Mouse (Mus musculus): ENCODE results near the gene Fbxo11.

Gene Fbxo11

DNA sequence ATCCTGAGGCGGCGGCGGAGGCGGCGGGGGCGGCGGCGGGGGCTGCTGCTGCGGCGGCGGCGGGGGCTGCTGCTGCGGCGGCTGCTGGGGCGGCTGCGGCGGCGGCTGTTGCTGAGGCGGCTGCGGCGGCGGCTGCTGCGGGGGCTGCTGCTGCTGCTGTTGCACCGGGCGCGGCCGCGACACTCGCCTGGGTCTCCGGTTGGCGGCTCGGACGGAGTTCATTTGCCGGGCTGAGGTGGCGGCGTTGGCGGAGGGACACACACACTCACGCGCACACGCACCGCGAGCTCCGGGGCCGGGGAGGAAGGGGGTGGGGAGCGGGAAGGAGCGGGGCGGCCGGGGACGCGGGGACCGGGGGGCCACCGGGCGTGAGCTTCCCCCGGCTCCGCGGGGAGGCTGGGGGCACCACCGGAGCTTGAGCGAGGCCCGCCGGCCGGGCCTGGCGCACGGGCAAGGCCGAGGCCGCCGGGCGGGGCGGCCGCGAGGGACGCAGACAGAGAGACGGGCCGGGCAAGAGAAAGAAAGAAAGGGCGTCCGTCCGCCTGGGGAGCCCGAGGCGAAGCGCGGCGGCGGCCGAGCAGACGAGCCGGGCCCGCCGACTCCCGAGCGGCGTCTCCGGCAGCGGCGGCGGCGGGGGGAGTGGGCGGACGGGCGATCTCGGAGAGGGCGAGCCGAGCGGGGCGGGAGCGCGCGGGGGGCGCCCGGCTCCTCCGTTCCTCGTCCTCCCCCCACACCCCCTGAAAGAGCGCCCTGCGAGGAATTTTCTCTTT, at the start of gene Fbxo11:
Gene Fbxo11 (minus strand): TSS at position 261 of the 770 bp plus-strand sequence.
- peak; percentile 19 for DNase-seq (ENCODE audit: low spot score)

DNA sequence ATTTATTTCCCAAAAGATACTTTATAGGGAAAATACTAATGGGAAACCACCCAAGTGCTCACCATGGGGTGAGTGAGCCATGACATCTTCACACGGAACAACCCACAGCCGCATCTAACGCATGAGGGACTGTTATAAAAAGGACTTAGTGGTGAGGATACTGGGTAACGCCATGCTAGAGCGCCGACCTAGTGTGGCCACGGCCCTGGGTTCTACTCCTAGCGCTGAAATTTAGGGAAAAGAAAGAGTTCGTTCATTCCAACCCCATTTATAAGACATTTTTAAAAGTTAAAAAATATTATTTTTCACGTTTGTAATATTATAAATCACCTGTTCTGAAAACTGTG, 48.8 kb upstream of the Fbxo11 start:
- DNase-seq (ENCODE audit: low spot score) = no peak

DNA sequence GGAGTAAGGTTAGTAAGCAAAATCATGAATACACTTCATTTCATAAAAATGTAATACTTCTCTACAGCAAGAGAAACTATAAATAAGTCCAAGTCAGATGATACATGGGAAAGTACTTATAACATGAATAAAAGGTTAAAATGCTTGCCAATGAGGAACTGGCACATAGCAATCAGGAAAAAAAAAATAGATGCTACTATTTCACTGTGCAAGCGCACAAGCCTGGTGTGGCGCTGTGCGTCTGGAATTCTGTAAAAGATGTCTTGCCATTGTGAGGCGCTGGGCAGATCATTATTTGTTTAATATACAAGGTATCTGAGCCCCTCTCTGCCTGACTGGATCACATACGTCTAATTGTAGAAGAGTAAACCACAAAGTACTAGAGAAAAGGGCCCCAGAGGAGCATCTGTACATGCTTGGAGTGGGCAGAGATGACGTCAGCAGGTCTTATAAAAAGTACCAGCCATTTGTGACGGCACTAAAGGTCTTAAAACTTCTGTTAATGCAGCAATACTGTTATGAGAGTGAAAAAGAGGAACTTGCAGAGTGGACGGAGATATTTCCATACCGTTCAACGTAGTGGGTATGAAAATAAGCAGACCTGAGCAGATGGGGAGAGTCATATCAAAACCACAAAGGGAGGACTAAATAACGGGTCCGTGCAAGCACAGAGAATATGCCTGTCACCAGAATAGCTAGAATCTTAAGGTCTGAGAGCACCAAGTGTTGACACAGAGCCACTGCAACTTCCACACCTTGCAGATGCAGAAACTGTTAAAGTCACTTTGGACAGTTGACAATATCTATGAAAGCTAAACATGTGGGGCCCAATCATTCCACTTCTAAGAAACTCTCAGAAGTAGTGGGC, 48.2 kb upstream of the Fbxo11 start:
- no peak for DNase-seq (ENCODE audit: low spot score)

DNA sequence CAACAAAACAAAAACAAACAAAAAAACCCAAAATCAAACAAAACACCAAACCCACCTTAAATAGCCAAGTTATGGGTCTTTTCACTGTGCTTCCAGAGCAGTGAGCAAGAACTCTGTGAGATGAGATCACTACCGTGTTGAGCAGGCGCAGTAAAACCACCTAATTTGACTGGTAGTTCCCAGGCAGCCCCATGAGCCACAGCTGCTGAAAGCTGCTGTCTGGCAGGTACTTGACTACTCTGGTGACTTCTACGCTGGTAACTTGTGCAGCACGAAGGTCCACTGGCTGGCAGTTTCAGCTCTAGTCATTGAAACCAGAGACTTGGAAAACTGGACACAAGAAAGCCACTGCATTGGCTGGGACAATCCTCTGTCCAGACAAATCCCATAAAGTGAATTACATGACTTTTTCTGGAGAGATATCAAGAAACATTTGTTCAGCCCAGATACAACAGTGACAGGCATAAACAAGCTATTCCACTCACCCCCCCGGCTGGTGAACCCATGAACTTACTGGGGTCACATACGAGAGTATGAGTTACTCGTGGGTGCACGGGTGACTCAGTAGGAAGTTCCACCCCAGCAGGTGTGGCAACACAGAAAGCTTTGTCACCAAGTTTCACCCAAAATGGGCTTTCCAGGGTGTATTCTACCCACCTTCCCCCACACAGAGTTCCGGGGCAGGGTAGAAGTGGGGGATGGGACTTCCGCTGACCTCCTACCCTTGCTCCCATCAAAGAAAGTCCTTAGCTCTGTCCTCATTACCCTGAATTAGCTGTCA, 47.0 kb upstream of the Fbxo11 start:
- no peak for DNase-seq (ENCODE audit: low spot score)

DNA sequence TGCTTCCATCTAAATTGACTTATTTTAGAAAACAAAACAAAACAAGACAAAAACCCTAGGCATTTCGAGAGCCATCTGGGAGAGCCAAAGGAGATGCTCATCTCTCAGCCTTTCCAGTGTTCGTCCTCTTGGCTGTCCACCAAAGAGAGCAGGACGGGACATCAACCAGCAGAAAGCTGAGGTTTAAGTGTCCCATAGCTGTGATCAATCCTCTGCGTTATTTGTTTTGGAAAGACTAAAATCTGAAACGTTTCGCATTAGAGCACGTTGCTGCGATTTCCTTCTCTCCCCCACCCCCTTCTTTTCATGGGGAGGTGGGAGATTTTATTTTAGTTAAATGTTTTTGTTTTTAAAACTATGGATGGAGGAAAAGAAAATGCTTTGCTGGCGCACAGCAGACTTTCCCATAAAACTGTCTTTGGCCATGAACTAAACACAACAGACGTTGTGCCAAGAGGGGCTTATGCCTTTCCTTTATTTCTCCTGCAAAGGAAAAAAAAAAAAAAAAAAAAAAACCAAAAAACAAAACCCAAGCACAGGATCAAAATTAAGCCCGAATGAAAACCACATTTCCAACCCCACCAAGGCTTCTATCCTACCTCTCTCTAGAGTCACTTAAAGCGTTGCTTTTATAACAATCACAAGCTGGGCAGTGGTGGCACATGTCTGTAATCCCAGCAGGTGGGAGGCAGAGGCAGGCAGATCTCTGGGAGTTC, 46.1 kb upstream of the Fbxo11 start:
- no peak for DNase-seq (ENCODE audit: low spot score)

DNA sequence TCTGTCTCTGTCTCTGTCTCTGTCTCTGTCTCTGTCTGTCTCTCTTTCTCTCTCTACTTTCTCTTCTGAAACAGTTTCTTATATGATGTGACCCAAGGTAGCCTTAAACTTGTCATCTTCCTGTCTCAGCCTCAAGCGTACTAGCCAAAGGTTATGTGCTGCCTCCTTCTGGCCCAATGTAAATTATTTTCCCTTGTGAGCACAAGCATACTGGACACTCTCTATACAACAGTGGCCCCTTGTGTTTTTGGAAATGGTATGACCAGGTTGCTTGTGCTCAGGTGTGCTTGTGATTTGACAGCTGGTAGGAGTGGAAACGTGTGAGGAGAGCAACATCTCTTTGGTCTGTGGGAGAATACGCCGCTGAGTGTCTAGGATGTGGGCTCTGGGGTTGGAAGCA, 42.6 kb upstream of the Fbxo11 start:
- DNase-seq (ENCODE audit: low spot score) = no peak

DNA sequence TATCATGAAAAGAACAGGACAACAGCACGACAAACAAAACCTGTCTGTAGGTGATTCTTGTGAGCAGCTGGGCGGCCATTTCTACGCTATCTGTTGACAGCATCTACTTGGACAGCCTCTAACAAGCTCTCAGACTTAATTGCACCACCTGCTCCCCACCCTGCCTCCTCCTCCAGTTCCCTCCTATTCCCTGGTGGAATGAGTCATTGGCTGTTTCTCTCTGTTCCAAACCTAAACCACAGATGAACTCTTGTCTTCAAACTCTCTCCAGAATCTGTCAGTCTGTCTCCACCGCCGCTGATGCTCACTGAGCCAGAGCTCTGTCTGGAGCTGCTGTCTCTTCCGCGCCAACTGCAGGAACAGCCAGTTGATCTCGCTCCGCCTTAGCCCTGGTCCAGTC, 41.3 kb upstream of the Fbxo11 start:
- no peak for DNase-seq (ENCODE audit: low spot score)

DNA sequence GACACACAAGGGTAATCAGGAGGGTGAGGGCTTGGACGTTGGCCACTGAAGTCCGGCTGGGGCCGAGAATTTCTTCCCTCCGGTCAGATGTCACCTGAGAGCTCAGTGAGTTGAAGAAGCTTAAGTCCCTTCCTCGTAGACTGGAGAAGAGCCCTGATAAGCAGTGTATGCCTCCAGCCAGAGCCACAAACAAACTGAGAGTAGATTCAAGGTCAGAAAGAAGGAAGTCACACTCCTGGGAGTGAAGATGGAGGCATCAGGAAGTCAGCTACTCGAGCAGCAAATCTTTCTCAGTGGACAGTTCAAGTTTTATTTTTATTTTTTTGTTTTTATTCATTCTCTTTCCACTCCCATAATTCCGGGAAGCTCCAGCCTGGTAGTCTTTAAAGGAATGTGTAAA, 37.5 kb upstream of the Fbxo11 start:
- DNase-seq (ENCODE audit: low spot score) = no peak

DNA sequence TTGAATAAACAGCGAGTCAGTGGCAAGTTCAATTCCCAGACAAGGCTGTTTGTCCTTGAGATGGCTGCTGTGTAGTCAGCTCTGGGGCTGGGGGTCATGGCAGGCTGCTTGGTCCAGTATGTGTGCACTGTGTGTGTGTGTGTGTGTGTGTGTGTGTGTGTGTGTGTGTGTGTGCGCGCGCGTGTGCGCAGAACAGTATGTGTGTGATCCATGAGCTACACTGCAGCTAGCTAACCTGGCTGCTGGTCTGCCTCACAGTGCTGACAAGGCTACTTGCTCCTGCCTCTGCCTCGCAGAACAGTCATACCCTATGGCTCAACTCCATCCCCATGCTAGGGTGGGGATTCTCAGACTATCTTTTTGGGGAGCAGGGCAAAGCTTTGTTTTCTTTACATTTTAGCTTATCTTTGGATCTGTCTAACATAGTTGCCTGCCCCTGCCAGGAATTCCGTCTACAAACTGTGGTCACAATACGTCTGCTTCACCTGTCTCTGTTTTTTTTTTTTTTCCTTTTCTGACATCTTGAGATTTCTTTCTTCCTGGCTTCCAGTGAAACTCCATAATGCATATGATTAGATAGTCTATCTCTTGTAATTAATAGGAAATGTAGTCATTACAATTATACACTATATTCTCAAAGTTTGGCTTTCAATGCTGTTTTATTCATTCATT, 33.2 kb upstream of the Fbxo11 start:
- DNase-seq (ENCODE audit: low spot score) = no peak

DNA sequence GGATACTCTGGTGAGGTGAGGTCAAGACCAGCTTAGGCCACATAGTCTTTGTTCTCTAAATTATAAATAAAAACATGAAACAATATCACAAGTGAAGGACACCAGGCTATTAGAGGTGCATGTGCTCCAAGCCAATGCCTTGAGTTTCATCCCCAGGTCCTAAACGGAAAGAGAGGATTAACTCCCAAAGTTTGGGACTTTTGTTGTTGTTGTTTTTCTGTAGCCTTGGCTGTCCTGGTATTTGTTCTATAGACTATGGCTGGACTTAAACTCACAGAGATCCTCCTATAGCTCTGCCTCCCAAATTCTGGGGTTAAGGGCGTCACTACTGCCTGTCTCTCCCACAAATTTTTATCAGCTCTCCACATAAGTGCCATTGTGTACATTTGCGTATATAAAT, 32.5 kb upstream of the Fbxo11 start:
- no peak for DNase-seq (ENCODE audit: low spot score)

DNA sequence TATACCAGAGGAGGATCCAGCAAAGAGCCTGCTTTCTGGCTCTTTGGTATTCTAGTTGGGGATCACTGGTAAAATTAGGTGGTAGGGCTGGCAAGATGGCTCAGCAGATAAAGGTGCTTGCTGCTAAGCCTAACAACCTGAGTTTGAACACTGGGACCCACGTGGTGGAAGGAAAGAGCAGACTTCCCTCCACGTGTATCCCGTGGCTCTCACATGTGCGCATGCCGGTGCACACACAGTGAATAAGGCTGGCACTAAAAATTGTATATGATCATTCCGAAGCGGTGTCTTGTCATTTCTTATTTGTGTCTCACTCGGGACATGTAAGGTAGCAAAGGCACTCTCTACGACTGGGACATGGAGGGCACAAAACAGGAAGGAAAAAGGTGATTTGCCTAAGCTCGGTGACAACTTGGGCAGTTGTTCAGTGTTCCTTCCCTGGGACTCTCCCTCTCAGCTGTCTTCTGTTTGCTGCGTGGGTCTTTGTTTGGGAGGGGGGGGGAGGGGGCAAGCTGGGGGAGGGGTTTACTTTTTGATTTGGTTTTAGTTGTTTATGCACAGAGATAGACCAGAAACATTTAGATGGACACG, 31.8 kb upstream of the Fbxo11 start:
- no peak for DNase-seq (ENCODE audit: low spot score)

DNA sequence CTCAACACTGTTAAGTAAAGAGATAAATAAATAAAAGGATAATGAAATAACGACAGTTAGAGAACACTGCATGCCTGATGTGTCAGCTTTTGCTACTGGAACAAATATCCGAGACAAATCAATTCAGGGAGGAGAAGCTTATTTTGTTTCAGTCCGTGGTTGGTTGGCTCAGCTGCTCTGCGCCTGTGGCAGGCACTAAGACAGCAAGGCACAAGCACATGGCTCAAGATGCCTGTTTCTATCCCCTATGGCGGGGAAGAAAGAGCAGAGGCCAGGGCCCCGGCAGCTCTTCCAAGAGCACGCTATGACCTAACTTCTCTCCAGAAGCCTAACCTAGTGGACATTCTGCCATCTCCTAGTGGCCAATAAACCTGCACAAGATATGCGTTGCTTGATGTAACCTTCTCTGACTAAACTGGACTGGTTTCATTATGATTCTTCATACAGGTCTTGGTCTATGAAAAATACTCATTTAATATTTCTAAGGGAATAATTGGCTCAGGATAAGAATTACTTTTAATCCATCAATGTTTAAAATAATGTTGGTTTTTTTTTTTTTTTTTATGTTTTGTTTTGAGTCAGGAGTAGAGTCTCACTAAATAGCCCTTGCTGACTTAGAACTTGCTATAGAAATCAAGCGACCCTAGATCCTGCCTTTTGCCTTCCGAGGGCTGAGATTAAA, 30.6 kb upstream of the Fbxo11 start:
- DNase-seq (ENCODE audit: low spot score) = no peak

DNA sequence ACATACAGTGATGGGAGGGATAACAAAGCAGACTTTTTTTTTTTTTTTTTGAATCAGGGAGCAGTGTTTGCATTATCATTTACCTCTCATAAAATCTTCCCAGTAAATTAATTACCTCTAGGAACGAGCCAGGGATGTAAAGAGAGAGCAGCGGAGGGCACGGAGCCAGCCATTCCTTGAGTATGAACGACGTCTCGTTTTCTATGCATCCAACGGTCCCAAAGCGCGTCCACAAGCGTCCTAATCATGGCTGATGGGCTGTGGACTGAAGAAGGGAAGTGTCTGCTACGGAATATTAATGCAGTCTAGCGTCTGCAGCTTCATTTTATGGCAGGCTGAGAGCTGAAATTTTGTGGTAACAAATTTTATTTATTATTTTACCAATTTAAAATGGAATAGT, 29.2 kb upstream of the Fbxo11 start:
- no peak for DNase-seq (ENCODE audit: low spot score)

DNA sequence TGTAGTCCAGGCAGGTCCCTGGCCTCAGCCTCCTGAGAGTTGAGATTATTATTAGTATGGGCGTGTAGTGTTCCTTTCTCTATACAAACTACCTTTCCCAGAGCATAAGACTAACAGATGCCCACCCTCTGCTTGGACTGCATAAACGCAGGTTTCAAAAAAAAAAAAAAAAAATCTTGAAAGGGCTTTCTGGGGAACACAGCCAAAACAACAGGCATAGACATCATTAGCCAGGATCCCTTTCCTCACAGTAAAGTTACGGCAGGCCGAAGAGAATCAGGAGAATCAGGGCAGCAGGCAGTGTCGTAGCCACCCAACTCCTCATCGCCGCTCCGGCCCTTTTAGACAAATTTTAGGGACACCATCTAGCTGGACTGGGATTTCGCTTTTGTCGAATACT, 28.7 kb upstream of the Fbxo11 start:
- no peak for DNase-seq (ENCODE audit: low spot score)

DNA sequence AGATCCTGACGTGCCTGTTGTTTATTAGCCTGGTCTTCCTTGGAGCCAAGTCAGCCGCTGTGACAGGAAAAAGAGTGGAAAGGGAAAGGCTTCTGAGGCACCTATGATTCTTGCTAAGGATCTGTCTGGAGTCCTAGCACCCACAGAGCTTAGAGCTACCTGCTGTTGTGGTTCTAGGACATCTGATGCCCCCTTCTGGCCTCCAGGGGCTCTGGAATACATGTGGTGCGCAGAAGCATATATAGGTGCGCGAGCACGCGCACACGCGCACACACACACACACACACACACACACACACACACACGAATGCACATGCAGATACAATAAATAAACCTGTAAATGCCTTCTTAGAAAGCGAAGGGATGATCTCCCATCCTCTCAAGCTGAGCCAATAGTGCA, 20.9 kb upstream of the Fbxo11 start:
- no peak for DNase-seq (ENCODE audit: low spot score)

DNA sequence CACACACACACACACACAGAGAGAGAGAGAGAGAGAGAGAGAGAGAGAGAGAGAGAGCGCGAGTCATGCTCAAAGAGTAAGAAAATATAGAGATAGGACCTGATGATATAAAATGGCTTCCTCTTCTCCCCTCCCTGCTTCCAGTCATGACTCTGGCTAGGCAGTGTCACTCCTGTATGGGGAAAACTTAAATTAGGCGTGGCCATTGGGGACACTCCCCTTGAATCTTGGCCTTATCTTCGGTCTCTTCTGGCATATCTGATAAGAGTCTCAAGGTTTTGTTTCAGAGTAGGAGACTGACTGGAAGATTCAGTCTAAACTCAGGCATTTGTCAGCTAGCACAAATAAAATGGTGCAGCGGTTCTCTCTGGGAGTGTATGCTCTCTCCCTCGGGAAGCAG, 16.4 kb upstream of the Fbxo11 start:
- DNase-seq (ENCODE audit: low spot score) = no peak

DNA sequence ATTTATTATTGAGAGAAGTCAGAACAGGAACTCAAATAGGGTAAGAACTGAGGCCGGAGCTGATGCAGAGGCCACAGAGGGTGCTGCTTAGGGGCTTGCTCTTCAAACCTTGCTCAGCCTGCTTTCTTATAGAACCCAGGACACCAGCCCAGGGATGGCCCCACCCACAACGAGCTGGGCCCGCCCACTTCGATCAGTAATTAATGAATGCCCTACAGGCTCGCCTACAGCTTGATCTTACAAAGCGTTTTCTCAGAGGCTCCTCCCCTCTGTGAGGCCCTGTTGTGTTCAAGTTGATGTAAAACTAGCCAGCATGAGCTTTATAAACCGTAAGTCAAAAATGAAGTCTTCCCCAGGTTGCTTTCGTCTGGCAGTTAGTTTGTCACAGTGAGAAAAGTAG, 14.7 kb upstream of the Fbxo11 start:
- no peak for DNase-seq (ENCODE audit: low spot score)

DNA sequence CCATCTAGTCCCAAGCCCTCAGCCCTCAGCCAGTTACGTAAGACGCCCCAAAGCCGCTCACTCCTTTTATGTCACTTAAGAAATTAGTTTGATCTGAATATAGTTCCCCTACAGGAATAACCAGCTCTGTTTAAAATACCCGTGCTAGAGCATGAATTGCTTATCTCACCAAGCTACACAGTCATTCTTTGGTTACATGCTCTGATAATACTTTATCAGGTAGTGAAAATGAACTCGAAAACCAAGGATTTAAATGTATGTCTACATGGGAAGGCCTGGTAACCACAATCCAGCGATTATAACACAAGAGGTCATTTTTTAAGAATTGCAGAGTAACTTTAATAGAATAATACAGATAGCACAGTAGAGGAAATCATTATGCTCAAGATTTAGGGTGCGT, 7.0 kb upstream of the Fbxo11 start:
- DNase-seq (ENCODE audit: low spot score) = no peak

DNA sequence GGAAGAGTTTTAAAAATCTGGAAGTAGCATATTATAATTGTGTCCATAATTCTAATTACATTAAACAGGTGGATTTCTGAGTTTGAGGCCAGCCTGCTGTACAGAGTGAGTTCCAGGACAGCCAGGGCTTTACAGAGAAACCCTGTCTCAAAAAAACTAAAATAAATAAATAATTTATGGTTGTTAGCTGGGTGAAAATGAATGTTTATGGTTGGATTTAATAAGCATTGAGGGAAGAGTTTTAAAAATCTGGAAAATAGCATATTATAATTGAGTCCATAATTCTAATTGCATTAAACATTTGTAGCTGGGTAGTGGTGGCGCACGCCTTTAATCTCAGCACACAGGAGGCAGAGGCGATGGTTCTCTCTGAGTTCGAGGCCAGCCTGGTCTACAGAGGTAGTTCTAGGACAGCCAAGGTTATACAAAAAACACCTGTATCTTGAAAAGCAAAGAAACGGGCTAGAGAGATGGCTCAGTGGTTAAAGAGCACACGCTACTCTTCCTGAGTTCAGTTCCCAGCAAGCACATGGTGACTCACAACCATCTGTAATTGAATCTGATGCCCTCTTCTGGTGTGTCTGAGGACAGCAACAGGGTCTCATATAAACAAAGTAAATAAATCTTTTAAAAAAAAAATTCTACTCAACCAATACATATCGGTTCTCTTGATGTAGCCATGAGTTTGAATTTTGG, 3.1 kb upstream of the Fbxo11 start:
- DNase-seq (ENCODE audit: low spot score) = no peak

Data from urinary bladder, postnatal 10 days (tissue).